Mouse (Mus musculus) adrenal gland, postnatal 4 days (tissue): ENCODE results near the gene Idi2. TPM values are rescaled to one million over a fixed set of nuclear protein-coding genes. Genes with fewer than 3 reads are reported as not detected.
"Not testable (repeated sequence)": the region's sequence is repeated elsewhere in the genome, so short reads cannot be mapped to it uniquely, and the experiment has no call there.

ENCODE experiments used
- DNase-seq, 2 experiments: peaks; one replicate each; pipeline ENCODE4 v3.0.0; 2021 to 2022; ENCODE audit warnings: low spot score in 2 of 2, mixed read lengths in 2 of 2
- microRNA-seq: library from miRNA; unstranded; fragments of <30 nt; microRNA quantifications from one replicate; pipeline ENCODE4 v1.2.0, GENCODE M21; 2021
- total RNA-seq, 2 experiments: library from RNA; stranded (reverse); gene quantifications; 2 replicates each; pipeline ENCODE4 v1.2.3; 2021

Idi2 gene
- total RNA-seq, 2 experiments from 2014 or later, result not detected

DNA sequence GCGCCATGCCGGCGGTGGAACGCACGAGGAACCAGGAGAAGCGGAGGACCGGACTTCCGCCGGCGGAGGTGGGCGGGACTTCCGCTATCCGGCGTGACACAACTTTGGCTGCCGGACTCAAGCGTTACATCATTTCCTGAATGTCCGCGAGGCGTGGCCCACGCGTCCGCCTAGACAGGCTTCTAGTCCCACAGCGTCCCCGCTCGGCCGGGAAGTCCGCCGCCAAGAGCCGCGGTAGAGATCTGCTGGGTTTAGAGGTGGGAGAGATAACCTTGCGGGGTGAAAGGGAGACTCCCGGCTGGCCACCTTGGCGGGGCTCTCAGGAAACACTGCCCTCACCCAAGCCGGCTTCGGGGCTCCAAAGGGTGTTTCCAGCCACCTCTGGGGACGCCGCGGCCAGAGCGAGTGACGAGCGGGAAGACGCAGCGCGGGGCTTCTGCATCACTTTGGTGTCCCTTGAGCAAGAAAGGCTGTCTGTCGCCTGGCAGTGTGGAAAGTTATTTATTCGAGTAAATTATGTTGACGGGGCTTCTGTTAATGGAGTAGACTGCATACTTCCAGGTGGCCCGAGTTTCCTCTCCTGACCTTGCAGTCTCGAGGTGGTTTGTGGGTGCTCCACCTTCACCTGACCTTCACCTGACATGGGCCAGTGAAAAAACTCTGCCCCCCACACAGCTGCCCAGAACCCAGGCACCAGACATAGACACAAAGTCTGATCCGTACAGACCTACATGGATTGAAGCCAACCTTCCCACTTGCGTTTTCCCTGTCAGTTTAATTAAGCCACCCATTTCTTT, 43.5 kb downstream of the Idi2 start, which contains the start of gene Gtpbp4:
Gene Gtpbp4, minus strand, starts transcription at position 94 of the 797 bp plus-strand sequence.
- peak; percentile 81 to 88 for DNase-seq

DNA sequence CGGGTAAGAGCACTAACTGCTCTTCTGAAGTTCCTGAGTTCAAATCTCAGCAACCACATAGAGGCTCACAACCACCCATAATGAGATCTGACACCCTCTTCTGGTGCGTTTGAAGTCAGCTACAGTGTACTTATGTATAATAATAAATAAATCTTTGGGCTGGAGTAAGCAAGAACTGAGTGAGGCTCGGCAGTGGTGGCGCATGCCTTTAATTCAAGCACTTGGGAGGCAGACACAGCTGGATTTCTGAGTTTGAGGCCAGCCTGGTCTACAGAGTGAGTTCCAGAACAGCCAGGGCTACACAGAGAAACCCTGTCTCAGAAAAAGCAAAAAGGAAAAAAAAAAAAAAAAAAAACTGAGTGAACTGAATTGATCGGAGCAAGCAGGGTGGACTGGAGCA, 44.6 kb downstream of the Idi2 start:
- DNase-seq, result not testable (repeated sequence)

DNA sequence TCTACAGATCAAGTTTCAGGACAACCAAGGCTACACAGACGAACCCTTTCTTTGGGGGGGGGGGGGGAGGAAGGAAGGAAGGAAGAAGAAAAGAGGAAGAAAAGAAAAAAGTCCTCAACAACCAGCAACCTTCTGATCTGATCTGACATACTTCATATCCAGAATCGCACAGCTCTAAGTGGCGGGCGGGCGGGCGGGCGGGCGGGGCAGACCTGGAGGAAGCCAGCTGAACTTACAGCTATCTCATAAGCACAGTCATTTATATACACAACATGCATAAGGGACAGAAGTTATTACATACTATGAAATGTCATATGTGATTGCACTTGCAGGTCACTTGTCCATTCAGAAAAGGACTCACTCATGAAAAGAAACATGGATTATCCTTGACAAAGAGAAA, 46.8 kb downstream of the Idi2 start:
- DNase-seq, result no peak

DNA sequence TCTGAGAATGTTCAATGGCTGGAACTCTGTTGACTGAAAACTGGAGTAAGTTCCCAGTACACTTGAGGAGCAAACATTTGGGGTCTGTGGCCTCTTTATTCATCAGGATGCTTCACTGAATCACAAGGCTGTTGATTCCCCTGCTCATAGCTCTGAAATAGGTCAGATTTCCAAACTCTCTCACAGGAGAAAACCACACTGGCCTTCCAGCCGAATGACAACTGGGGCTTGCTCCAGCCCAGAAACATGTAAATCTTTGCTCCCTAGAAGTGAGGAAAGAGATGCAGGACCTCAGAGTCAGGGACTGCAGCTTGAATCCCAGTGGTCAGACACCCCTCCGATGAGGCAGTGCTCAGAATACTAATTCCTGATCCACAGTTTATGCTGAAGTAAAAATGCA, 50.6 kb downstream of the Idi2 start:
- DNase-seq, result no peak

Small RNA genes lying within 50 kb of the gene (microRNA-seq; reads per million reads assigned to microRNA genes)
- not detected for gene Gm22750

Other genes with a start within 250 kb of the Idi2 start
- 10 to 100 TPM; 41.3 to 44.0 TPM for gene Wdr37, start 81.0 kb upstream of the Idi2 start, total RNA-seq
- gene Idi1, start 67.4 kb upstream of the Idi2 start, total RNA-seq, result 10 to 100 TPM; 20.4 to 20.5 TPM
- not detected for gene Gm9745, start 4.6 kb upstream of the Idi2 start, total RNA-seq
- 10 to 100 TPM; 55.4 to 63.4 TPM for gene Gtpbp4, start 43.2 kb downstream of the Idi2 start, total RNA-seq
- 10 to 100 TPM; 80.8 to 88.5 TPM for gene Larp4b, start 141.0 kb downstream of the Idi2 start, total RNA-seq